Mouse (Mus musculus) ES-Bruce4 (cell line): ENCODE measurements at regions not wholly inside any gene's neighbourhood (a gene's known extent, or its start where the extent isn't known, plus 50 kb on each side); places are given as distances from the start of the nearest gene placed in this dataset.

Experiments
- H3K27ac ChIP-seq: 2 replicates; pipeline ENCODE4 v1.5.1; 2012; ENCODE audit warnings: low read length, inconsistent platforms; ENCODE audit not compliant: insufficient read depth
- H3K27me3 ChIP-seq: 2 replicates; pipeline ENCODE4 v1.6.1; 2012; ENCODE audit warnings: mild to moderate bottlenecking, low read length, inconsistent platforms; ENCODE audit not compliant: control insufficient read depth, poor library complexity, insufficient read depth, severe bottlenecking
- H3K36me3 ChIP-seq: 2 replicates; pipeline ENCODE4 v1.6.1; 2012; ENCODE audit warnings: inconsistent platforms, mild to moderate bottlenecking, low read length, moderate library complexity; ENCODE audit not compliant: control insufficient read depth, poor library complexity, insufficient read depth, severe bottlenecking
- H3K4me1 ChIP-seq: one replicate; pipeline ENCODE4 v1.8.1; 2011; ENCODE audit warnings: low read length; ENCODE audit not compliant: control insufficient read depth, insufficient read depth
- H3K4me3 ChIP-seq: 2 replicates; pipeline ENCODE4 v1.5.1; 2011; ENCODE audit warnings: low read depth, mild to moderate bottlenecking, low read length
- H3K9ac ChIP-seq: 2 replicates; pipeline ENCODE4 v1.6.1; 2012; ENCODE audit warnings: low read depth, mild to moderate bottlenecking, inconsistent platforms; ENCODE audit not compliant: poor library complexity, severe bottlenecking
- H3K9me3 ChIP-seq: replicated peaks from 2 replicates; pipeline ENCODE4 v1.6.1; 2012; ENCODE audit warnings: mild to moderate bottlenecking, low read length, inconsistent platforms; ENCODE audit not compliant: control insufficient read depth, poor library complexity, insufficient read depth, severe bottlenecking
- CTCF ChIP-seq: IDR thresholded peaks from one replicate; pipeline ENCODE4 v1.8.1; 2011; ENCODE audit warnings: low read depth, low read length
- EP300 ChIP-seq: IDR thresholded peaks from 2 replicates; pipeline ENCODE4 v1.6.1; 2011; ENCODE audit warnings: low read depth, low read length; ENCODE audit not compliant: insufficient read depth
- POLR2A ChIP-seq: IDR thresholded peaks from one replicate; pipeline ENCODE4 v1.8.1; 2011; ENCODE audit warnings: low read length; ENCODE audit not compliant: insufficient read depth

DNA sequence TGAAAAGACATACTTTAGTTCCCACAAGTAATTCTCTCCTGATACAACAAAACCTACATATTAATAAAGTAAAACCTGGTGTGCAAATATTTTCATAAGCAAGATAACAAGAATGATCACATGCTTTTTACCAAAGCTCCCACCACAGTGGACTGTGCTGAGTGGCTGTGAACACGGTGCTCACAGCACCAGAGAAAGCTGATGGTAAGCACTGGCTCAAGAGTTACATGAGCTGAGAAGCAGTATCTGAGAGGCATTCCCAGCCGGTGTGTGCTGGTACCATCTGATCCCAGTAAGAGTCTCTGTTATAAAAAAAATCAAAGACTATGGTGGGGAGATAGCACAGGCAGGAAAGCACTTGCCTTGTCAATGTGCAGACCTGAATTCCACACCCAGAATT lies 443.5 kb upstream of the Nrp1 start:
- no peak overlapping the region for H3K4me3 ChIP-seq
- no peak overlapping the region for H3K27ac ChIP-seq
- H3K36me3 ChIP-seq = no peaks in the 10 kb centered on the region
- TF ChIP-seq CTCF = no peak
- no peak overlapping the region for H3K9ac ChIP-seq
- no peaks in the 10 kb centered on the region for H3K9me3 ChIP-seq
- H3K4me1 ChIP-seq = peaks cover 2% of the 10 kb centered on the region
- H3K27me3 ChIP-seq = no peaks in the 10 kb centered on the region

GRCm38 (mm10) chr8:127915591-127916028 lies 442.8 kb upstream of the Nrp1 start:
- no peaks in the 10 kb centered on the region for H3K9me3 ChIP-seq
- H3K27ac ChIP-seq = no peak overlapping the region
- no peaks in the 10 kb centered on the region for H3K27me3 ChIP-seq
- no peak overlapping the region for H3K4me3 ChIP-seq
- H3K4me1 ChIP-seq = peaks cover 2% of the 10 kb centered on the region
- no peak overlapping the region for H3K9ac ChIP-seq
- no peak for TF ChIP-seq EP300
- TF ChIP-seq POLR2A = no peak
- TF ChIP-seq CTCF = no peak
- H3K36me3 ChIP-seq = no peaks in the 10 kb centered on the region

DNA sequence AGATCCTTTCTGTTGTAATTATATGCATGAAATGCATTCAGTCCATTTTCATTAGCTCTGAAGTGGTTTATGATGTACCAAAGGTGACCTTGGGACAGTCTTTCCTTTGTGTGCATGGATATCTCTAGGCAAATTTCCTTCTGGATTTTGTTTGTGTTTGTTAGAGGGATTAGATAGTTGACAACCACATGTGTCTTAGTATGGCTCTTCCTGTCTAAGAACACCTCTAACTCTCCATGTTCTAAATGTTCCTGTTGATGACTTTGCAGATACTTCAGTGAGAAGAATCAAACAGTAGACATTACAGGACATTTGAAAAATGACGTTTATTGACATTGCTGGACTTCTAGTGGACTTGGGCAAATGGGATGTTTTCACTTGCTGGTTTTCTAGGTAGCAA lies 436.5 kb upstream of the Nrp1 start:
- Histone ChIP-seq H3K4me3 (no peak overlapping the region), H3K9me3 (no peaks in the 10 kb centered on the region), H3K4me1 (peaks cover 2% of the 10 kb centered on the region), H3K9ac (no peak overlapping the region), H3K27me3 (no peaks in the 10 kb centered on the region), H3K27ac (no peak overlapping the region), H3K36me3 (no peaks in the 10 kb centered on the region)
- TF ChIP-seq CTCF = no peak
- no peak for TF ChIP-seq EP300
- TF ChIP-seq POLR2A = no peak

DNA sequence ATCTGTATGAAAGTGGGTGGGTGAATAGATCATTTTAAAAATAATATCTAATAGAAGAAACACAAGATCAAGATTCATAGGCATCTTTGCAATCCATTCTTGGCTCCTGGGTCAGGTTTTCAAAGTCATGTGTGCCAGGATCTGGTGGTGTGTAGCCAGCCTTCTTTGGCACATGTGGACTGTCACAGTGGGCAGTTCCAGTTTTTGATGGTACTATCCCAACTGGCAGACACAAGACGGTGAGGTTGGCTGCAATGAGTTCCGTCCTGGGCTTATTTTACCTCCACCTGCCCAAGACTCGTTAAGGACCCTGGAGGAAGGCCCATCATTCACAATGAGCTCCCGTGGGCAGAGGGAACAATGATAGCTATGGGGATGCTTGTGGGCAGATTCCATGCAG lies 435.1 kb upstream of the Nrp1 start:
- Histone ChIP-seq H3K4me1 (no peaks in the 10 kb centered on the region), H3K9me3 (no peaks in the 10 kb centered on the region), H3K36me3 (no peaks in the 10 kb centered on the region), H3K27me3 (no peaks in the 10 kb centered on the region), H3K4me3 (no peak overlapping the region), H3K9ac (no peak overlapping the region), H3K27ac (no peak overlapping the region)
- TF ChIP-seq POLR2A (no peak), CTCF (no peak)

GRCm38 (mm10) chr8:127932276-127932675 lies 426.1 kb upstream of the Nrp1 start:
- Histone ChIP-seq H3K4me1 (no peaks in the 10 kb centered on the region), H3K36me3 (no peaks in the 10 kb centered on the region), H3K27ac (no peak overlapping the region), H3K9me3 (no peaks in the 10 kb centered on the region; the same call in 1 of the 2 replicates), H3K27me3 (no peaks in the 10 kb centered on the region), H3K9ac (no peak overlapping the region), H3K4me3 (no peak overlapping the region)
- TF ChIP-seq POLR2A (no peak), CTCF (no peak), EP300 (no peak)

DNA sequence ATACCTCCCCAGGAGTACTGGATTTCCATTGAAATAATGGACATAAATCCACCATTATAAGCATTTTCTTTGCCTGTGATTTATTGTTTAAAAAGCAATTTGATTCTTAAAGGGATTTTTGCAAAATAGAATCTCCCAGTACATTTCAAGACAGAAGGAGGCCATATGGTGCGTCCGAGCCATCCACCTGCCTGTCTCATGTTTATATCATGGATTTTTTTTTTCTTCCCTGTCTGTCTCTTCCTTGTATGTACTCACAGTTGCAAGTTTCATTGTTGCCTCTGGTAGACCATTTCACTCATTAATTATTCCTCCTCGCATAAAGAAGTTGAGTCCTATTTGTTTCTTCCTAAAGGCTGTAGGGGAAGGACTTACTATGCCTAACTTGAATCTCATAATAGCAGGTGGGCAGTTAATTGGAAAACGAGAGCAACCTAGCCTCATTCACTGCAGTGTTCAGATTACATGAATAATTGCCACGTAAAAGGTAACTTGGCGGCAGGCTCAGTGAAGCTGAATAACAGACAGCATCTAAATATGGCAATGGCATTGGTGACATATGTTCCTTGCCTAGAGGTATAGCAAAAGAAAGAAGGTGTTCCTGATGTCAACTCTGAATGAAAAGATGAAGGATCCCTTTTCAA lies 421.5 kb upstream of the Nrp1 start:
- H3K36me3 ChIP-seq = no peaks in the 10 kb centered on the region
- no peak overlapping the region for H3K27ac ChIP-seq
- no peak overlapping the region for H3K9ac ChIP-seq
- no peaks in the 10 kb centered on the region for H3K4me1 ChIP-seq
- no peaks in the 10 kb centered on the region for H3K27me3 ChIP-seq
- TF ChIP-seq POLR2A = no peak
- no peaks in the 10 kb centered on the region; the same call in 1 of the 2 replicates for H3K9me3 ChIP-seq
- H3K4me3 ChIP-seq = no peak overlapping the region
